Mouse (Mus musculus) heart, adult 18-20 months (tissue): ENCODE results near the gene Zbp1. TPM values are rescaled to one million over a fixed set of nuclear protein-coding genes. Genes with fewer than 3 reads are reported as not detected.

Experiments used
- DNase-seq, 2 experiments: peaks; one replicate each; pipeline ENCODE4 v3.0.0; 2021 to 2022; ENCODE audit warnings: mixed read lengths in 1 of 2
- long read RNA-seq, 2 experiments: library from polyadenylated mRNA; stranded (forward); transcript quantifications; one replicate each; pipeline ENCODE4 v2.0.0; 2021
- total RNA-seq, 2 experiments: library from RNA; stranded (reverse); gene quantifications; 2 replicates each; pipeline ENCODE4 v1.2.3; 2021

Zbp1 gene
- 1 to 10 TPM in 1 of 2 experiments, under 1 TPM in 1; 0.90 to 1.3 TPM for total RNA-seq
- long read RNA-seq, experiment 1 = 0 reads
- long read RNA-seq, experiment 2 = 0 reads

GRCm38 (mm10) chr2:173218416-173219141, at the start of gene Zbp1:
Gene Zbp1, minus strand, starts transcription at chr2:173218923.
- DNase-seq = peak in 1 of 2 experiments; percentile 69

GRCm38 (mm10) chr2:173267562-173267961, 48.8 kb upstream of the Zbp1 start:
- no peak for DNase-seq

DNA sequence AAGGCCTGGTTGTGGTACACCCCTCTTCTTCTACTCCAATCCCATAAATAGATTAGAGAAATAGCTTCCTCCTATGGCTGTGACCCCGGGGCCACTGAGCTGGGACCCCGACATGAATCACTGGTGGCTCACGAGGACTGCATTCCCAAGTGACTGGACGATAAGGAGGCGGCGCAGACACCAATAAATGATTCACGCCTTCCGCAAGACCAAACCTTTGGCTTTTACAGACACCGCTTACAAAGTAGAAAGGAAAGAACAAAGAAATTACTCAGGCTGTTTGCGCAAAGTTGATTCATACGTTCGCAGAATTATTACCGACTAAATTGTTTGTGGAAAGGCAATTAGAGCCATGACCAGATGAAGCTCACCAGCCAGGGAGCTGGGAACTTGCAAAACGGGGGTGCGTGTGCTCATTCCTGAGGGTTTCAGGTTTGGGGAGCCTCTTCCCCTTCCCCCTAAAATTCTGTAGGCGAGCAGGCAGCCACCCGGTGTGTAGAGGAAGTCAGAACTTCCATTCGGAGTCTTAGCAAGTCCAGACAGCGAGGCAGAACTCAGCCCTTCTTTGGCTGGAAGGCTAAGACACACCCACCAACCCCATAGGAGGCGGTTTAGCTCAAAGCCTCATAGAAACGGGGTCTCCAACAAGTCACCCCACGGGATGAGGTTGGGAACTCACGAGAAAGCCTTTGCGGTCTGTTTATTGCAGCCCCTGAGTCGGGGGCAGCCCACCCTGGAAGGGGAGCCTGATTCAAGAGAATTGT, 47.8 kb upstream of the Zbp1 start:
- DNase-seq = no peak

DNA sequence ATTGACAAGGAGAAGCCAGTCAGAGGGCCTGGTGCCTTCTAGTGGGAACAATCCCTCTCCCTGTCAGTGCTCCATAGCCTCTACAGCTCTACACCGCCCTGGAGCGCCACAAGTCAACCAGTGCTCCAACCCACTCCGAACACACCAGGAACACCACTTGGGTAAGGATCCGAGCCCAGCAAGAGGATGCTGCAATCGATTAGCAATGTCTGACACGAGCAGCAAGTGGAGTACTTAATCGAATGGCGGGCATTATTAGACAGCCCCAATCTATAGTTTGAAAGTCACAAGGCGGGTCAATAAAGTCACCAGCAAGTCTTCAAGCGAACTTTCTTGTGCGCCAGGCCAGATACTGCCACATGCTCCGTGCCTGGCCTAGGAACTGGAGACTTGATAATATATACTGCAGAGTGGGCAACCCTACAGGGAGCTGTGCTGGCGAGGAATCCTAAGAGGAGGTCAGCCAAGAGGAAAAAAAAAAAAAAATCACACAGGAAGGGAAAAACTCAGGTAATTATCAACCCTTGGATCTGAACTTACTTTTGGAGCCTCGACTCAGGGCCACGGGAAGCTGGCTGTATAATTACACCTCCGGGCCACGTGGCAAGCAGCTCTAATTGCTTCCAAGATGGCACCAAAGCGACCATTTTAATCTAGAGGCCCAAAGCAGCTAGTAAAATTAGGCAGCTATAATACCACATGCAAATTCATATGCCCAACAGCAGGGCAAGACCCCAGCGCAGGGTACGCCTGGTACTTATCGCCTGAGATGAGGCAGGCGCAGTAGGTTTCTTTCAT, 46.9 kb upstream of the Zbp1 start:
- DNase-seq = no peak

GRCm38 (mm10) chr2:173264467-173265128, 45.9 kb upstream of the Zbp1 start:
- no peak for DNase-seq

DNA sequence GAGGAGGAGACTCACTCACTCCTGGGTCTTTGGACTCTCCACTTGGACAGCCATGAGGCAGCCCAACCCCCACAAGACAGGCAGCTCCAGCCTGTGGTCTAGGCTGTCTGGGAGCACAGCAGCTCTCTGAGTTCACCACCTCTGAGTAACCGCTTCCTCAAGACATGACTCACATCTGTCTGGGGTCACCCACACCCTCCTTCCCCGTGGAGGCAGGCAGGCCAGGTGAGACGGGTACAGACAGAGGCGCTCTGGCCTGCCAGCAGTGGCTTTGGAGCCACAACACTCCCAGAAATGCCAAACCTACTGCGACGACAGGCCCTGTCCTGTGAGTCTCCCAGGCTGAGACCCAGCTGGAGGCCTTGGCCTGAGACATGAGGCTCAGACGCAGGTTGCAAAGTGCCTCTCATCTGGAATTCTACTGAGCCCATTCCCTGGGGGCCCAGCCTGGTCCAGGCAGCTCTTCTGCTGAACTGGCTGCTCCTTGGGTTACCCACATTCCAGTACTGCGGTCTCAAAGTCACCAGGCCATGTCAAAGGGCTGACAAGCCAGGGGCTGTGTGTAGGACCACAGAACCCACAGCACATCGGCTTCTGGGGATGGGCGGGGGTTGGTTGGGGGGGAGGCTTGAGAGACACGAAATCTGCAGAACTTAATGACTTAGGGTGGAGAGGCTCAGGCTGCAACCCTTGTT, 45.1 kb upstream of the Zbp1 start:
- DNase-seq = no peak

GRCm38 (mm10) chr2:173261497-173261896, 42.8 kb upstream of the Zbp1 start:
- peak; percentile 64 to 67 for DNase-seq

DNA sequence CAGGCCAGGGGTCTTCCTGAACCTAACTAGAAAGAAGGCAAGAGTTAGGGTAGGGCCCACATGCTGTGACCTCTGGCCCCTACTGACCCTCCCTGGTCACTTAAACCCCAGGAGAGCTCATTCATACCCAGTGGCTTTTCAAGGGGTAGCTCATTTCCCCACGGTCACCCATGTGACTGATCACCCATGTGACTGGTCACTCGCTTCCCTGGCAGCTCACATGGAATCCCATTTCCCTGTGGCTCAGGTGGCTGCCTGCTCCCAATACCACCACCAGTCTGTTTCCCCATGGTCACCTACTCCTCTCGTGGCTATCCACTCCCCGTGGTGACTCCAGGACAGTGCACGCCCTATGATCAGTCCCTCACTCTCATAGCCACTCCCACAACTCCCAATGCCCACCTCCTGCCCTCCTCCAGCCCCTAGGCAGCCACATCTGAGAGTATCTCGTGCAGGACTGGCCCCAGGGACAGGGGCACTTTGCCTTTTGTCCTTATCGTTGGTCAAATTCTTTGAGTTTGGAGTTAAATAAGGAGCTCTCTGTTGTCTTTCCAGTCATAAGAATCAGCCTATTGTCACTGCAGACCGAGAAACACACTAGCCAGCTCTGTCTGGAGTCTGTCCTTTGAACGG, 39.9 kb upstream of the Zbp1 start:
- no peak for DNase-seq

DNA sequence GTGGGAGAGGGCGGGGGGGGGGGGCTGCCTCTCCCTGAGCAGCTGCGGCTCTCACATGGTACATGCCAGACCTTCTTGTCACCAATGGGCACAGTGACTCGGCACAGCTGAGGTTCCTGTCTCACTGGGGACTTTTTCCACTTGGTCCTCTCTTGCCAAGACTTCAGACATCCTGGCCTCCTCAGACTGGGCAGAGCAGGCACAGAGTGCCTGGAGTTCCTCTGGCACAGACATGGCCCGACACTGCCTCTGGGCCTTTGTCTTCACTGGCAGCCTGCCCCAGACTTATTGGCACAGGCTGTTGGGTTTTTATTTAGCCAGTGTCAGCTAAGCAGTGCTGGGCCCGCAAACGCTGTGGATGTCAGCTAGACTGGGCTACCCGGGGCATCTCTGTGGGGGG, 38.9 kb upstream of the Zbp1 start:
- peak; percentile 89 to 90 for DNase-seq

GRCm38 (mm10) chr2:173256552-173256949, 37.8 kb upstream of the Zbp1 start:
- no peak for DNase-seq

DNA sequence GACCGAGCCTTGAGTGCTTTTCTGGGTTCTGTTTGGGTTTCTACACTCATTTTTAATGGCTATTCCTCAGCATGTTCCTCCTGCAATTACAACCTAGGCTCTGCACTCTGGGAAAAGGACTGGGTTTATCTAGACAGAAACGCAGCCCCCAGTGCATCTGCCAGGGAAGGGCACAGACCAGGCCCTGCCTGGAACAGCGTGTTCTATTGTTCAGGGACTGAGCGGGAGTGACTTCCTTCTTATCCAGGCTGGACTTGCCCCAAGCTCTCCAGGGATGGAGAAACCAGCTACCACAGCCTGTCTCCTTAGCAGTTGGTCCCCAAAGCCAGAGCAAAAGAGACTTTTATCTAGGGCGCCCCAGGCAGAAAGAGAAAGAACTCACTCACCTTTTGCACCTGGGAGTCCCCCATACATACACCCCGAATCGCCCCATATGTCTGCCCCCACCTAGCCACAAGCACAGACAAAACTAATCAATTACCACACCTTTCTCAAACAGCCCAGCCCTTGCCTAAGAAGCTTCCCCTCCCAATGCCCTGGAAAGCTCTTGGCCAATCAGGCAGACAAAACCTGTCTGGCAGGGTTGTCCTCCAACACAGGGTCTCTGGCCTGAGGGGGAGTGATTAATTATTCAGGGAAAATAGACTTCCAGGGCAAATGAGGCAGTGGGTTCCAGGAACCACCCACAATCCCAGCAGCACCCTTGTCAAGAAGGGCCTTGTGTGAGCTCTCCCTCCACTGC, 37.3 kb upstream of the Zbp1 start:
- DNase-seq = no peak

DNA sequence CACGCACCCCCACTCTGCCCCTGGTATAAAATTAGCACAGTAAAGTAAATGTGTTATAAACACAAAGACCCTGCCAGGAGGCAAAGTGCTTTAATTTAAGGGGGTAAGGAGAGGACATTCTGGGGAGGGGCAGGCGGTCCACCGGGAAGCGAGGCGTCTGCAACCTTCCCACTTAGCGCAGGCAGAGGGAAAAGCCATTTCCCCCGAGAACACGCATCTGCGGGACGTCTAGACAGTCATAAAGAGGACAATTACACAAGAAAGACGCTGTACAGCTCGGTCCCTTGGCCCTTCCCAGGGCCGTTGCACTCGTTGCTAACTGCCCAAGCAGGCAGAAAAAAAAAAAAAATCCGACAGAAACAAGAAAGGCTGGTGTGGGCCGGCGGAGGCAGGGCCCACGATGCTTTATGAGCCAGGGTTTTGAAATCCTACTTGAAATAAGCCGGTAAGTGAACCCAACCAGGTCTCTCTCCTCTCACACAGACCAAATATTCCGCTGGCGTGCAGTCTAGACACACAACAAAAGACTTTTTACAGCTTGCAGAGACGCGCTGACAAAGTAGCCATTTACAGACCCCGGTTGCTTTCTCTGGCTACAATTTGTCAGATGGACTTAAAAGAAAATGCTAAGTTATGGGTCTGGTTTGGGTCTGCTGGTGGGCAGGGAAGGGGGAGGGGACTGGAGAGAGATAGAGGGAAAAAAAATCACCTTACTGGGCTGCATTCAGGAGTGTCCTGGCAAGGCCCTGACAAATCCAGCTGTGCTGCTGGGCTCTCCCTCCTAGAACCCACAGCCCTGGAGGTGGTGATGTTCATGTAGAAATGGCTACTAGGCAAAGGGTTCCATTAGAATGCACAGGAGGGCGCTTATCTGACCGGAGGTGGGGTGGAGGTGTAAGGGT, 35.3 kb upstream of the Zbp1 start:
- no peak for DNase-seq

GRCm38 (mm10) chr2:173251675-173252074, 33.0 kb upstream of the Zbp1 start:
- no peak for DNase-seq

DNA sequence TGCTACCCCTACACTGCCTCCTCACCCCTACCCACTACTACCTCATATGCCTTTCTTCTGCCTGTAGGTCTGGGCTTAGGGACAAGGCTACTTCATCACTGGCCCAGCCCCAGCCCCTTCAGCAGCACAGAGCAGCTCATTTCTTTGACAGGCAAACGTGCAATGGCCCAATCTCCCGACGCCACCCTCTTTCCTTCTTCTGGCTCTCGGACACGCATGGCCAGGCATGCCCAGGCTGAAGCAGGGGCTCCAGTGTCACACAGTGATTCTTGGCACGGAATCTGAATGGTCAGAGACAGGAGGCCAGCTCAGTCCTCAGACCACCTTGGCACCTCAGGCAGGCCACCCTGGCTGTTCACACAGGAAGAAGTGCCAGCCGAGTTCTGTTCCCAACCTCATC, 32.4 kb upstream of the Zbp1 start:
- no peak for DNase-seq

GRCm38 (mm10) chr2:173250411-173250810, 31.7 kb upstream of the Zbp1 start:
- DNase-seq = no peak

DNA sequence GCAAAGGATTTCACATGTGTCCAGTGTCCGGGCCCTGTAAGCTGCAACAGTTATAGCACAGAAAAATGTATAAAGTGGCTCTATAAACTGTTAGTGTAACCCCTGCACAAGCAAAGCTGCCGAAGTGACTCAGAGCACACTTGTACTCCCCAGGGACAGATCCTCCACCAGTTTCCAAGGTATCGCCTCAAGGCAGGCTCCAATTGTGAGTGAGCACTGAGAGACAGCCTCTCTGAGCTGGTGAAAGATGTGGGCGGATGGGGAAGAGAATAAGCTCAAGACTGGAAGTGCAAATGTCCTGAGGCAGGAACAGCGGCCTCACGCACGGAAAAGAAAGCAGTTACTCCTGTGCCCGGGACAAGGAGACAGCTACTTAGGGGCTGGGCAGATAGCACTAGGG, 31.2 kb upstream of the Zbp1 start:
- no peak for DNase-seq

GRCm38 (mm10) chr2:173249386-173249785, 30.7 kb upstream of the Zbp1 start:
- no peak for DNase-seq

DNA sequence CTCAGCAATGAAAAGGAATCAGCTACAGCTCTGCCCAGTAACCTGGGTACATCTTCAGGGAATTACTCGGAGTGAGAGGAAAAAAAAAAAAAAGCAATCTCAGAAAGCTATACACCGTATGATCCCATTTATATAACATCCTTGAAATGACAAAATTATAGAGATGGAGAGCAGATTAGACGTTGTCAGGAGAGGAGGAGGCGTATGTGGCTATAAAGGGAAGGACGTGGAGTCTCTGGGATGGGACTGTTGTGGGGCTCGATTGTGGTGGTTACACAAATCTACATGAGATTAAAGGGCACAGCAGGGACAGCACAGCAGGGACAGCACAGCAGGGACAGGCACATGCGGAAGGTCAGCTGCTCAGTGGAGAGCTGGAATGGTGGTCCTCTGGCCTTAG, 30.1 kb upstream of the Zbp1 start:
- no peak for DNase-seq

- DNase-seq = no peak
These were observed 29.2 kb upstream of the Zbp1 start for GRCm38 (mm10) chr2:173247911-173248310.
